Mouse (Mus musculus) urinary bladder, postnatal 14 days (tissue): ENCODE results near the gene Alk.

ENCODE experiments used
- DNase-seq: peaks from one replicate; pipeline ENCODE4 v3.0.0; 2021; ENCODE audit warnings: low spot score

The Alk gene

GRCm38 (mm10) chr17:71976661-71977060 is 627.8 kb downstream of the Alk start:
- no peak for DNase-seq

GRCm38 (mm10) chr17:71973704-71974103 is 630.7 kb downstream of the Alk start:
- no peak for DNase-seq

DNA sequence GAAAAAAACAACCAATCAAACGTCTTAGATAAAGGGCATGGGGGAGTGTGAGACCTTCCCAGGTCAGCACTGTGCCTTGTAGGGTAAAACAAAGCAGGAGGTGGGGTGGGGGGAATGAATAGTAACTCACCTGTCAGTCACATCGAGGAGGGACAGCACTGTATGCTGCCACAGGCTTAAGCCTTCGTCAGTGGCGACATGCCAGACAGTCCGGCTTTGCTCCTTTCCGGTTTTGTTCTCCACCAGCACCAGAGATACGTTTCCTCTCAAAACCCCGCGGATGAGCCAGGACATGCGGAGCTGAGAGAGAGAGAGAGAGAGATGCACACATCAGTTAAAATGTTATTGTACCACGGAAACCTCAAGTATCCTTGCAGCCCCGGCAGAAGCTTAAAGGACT is 637.1 kb downstream of the Alk start:
- DNase-seq: no peak

DNA sequence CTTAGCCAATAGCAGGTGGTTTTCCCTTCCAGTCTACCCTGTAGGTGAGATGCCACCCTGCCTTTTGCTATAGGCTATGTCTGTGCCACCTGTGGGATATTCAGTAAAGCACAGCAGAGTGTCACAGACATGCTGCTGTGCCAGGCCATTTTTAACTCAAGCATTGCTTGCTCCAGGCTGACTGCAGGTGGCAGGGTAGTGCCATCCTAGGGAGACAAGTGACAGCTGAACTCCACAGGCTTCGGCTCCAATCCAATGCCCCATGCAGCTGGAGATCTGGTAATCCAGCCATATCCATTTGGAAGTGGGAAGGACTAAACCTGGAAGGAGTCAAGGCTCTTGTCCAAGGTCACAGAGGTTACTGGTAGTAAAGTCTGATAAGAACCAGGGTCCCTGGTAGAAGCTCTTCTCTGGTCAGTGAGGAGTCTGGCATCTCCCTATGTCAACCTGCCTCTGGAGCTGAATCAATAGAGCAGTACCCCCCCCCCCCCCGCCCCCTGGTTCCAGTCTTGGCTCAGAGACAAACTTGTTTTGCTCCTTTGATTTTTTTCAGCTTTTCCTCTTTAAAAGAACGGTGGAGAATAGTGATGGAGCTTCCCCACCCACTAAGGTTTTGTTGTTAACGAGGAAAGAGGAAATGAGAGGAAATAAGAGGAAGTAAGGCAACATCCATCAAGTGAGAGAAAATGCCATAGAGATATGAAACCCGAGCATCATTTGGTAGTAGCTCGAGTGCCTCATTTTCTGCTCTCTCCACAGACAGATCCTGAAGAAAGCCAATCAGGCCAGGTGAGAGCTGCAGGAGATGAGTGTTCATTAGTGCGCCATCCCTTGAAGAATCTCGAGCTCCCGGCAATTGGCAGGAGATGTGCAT is 638.5 kb downstream of the Alk start:
- DNase-seq: peak; percentile 38

GRCm38 (mm10) chr17:71964610-71965009 is 639.8 kb downstream of the Alk start:
- no peak for DNase-seq

GRCm38 (mm10) chr17:71962746-71963145 is 641.7 kb downstream of the Alk start:
- no peak for DNase-seq

DNA sequence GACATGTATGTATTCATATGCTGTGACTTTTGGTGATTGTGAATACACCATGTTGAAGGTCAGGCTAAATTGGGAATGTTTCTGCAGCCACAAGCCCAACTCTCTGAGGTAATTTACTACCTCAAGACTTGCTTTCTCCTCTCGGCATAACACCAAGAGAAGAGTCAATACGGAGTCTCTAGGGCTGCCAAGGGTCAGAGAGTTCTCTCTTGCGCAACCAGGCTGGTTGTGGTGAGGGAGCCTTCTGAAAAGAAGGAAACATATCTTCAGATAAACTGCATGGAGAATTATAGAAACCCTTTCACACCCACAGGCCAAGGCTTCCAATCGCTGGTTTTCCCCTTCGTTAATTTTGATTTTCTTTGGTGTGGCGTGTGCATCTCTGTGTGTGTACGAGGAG is 649.4 kb downstream of the Alk start:
- no peak for DNase-seq

- no peak for DNase-seq
Measured at GRCm38 (mm10) chr17:71954217-71954844, 650.1 kb downstream of the Alk start.

- no peak for DNase-seq
Measured at GRCm38 (mm10) chr17:71950968-71951367, 653.5 kb downstream of the Alk start.

GRCm38 (mm10) chr17:71948687-71949086 is 655.7 kb downstream of the Alk start:
- no peak for DNase-seq

DNA sequence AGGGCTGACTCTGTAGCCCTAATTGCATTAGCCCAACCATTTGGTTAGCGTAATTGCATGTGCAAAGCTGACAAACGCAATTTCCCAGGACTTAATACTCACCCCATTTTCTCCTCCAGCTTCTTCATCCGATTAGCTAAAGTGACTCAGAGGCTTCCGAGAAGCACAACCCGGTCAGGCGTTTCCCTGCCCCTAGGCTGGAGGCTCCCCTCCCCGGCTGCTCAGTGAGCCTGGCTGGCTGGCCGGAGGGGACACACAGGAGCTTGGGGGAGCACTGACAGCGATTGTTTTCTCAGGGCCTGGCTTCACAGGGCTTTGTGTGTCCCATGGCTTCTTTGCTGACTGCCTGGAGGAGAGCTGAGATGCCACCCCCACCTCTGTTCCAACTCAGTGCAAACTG is 657.0 kb downstream of the Alk start:
- peak; percentile 18 for DNase-seq

DNA sequence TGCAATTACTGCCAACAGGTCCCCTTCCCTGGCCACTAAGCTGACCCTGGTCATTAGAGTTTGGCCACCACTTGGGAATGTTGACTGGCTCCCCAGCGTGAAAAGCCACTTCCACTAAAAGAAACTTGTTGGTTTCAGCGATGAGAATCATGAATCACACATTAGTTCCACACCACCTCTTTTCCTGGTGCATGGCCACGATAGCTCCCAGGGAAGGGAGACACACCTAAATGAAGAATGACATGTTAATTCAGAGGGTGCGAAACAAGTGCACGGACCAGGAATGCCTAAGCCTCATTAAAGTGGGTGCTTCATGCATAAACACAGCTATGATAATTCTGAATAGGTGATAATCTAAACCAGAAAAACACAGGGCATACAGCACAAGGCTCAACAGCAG is 660.4 kb downstream of the Alk start:
- DNase-seq: no peak

- DNase-seq: peak; percentile 16
Measured at GRCm38 (mm10) chr17:71942052-71942451, 662.4 kb downstream of the Alk start.

DNA sequence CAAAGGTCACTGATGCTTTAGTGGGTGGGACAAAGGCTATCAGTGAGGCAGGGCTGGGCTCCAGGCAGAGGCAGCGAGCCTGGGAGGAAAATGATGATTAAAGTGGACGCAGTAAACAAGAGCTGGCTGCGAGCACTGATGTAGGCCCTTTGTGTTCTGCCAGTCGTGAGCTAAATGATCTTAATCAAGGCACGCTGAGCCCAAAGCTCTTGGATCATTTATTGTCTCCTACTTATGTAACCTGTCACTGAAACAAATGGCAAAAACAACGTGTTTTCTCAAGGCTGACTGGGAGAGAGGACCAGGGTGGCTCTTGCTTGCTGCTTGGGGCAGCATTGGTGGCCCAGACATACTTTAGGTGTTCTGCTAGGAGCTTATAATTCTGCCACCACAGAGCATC is 663.0 kb downstream of the Alk start:
- no peak for DNase-seq

GRCm38 (mm10) chr17:71936681-71937080 is 667.7 kb downstream of the Alk start:
- DNase-seq: no peak

GRCm38 (mm10) chr17:71935837-71936236 is 668.6 kb downstream of the Alk start:
- DNase-seq: no peak

GRCm38 (mm10) chr17:71935336-71935735 is 669.1 kb downstream of the Alk start:
- DNase-seq: no peak

- no peak for DNase-seq
Measured at GRCm38 (mm10) chr17:71914941-71915340, 689.5 kb downstream of the Alk start.

DNA sequence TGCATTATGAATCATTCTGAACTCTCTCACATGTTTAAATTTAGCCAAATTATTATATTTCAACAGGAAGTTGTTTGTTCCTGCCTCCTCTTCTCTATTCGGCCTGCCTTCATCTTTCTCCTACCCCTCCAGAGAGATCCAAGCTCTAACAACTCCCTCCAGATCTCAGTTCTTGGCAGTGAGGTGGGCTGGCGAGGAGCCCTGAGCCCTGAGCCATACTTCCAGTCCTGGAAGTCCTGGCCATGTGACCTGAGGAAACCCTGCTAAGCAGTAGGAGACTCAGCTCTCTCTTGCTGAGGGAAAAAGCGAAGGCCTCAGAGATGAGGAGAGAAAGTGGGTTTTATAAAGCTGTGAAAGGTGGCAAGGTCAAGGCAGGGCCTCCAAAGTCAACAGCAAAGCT is 689.9 kb downstream of the Alk start:
- peak; percentile 49 for DNase-seq

GRCm38 (mm10) chr17:71913188-71913587 is 691.2 kb downstream of the Alk start:
- DNase-seq: no peak

- DNase-seq: peak; percentile 40
Measured at GRCm38 (mm10) chr17:71909107-71909506, 695.3 kb downstream of the Alk start.

- no peak for DNase-seq
Measured at GRCm38 (mm10) chr17:71881369-71881768, 723.1 kb downstream of the Alk start.

DNA sequence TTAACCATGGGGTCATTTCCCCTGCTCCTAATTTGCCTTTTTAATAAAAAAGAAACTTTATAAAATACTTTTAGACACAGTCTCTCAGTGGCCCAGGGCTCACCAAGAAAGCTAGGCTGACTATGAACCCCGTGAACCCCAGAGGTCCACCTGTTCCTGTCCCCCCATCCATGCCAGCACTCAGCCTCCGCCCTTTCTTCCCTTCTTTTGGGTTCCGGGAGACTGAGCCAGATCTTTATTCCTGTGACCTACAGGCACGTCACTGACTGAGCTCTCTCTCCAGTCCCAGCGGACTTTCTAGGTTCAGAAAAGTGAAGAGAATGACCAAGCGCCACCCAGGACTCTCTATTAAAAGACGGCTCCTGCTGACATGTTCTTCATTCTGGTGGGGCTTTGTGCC is 728.9 kb downstream of the Alk start:
- no peak for DNase-seq

DNA sequence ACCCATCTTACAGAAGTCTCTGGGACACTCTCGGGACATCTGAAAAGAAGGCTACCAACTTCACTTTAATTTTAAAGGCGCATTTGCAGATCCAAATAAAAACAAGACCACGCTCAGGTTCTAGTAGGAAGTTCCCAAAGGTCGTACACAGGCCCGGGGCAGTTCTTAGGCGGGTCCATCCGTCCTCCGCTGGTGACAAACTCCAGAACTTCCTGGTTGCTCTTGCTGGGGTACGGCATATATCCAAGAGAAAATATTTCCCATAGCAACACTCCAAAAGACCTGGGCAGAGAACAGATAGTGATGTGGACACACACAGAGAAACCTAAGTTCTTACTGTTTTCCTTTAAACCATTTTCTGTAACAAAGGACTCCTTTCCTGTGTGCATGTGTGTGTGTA is 729.6 kb downstream of the Alk start:
- DNase-seq: no peak
